Mouse (Mus musculus) cerebellum, adult 2 months (tissue): ENCODE data around the gene Tspo.

Source experiments
- CTCF ChIP-seq: fragments of 200-500 bp; IDR thresholded peaks from 2 replicates; pipeline ENCODE4 v1.5.1; 2011; ENCODE audit warnings: low read depth, mild to moderate bottlenecking, control low read depth, low read length, moderate library complexity, borderline replicate concordance; ENCODE audit not compliant: insufficient read depth
- POLR2A ChIP-seq: fragments of 200-500 bp; IDR thresholded peaks from 2 replicates; pipeline ENCODE4 v1.6.1; 2011; ENCODE audit warnings: low read length, control low read depth, borderline replicate concordance; ENCODE audit not compliant: insufficient read depth

DNA sequence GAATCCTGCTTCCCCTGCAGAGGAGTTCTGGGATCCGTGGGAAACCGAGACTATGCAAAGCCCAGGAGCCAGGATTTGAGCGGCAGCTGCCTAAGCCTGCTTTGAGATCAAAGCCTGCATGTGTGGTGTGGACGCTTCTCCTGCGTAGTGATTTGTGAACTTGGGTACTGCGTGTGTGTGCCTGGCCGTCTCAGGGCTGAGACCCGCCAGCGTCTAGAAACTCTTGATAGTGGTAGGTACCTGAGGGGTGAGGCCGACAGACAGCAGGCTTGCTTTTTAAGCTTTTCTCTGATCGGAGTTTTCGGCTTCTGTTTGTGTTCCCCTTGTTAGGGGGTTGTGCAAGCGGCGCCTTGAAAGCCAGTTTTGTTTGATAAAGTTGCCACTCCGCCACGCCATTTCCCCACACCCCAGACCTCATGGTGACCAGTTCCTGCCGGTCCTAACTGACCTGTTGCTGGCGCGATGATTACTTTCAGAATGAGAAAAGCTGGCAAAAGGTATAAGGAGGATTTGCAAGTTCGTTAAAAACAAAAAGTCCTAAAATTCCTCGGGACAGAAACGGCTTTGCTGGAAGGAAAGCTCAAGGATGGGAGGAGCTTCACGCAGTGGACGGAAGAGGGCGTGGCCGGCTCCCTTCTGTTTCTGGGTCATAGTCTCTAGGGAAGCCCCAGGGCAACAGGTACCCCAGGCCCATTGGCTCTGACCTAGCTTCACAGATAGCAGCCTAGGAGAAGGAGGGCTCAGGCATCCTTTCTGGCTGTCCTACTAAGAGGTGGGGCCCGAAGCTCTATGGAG, 662 bp downstream of the Tspo start:
- no peak for TF ChIP-seq CTCF
- TF ChIP-seq POLR2A, result no peak
